Mouse (Mus musculus): ENCODE results near the gene Vps8.

- TF ChIP-seq CTCF (IDR thresholded peaks at IDR 0.05; ENCODE audit: low read depth) = no peak
- TF ChIP-seq EP300 (IDR thresholded peaks at IDR 0.05; ENCODE audit: low read depth) = no peak
Measured at GRCm38 (mm10) chr16:21395546-21395945, 27.4 kb upstream of the Vps8 start.
